Mouse (Mus musculus): ENCODE results near the gene Slc25a23.

The Slc25a23 gene

GRCm38 (mm10) chr17:57059486-57059977 is at the start of gene Slc25a23:
TSS of gene Slc25a23 (minus strand) at chr17:57059863.
- peak; percentile 66 for DNase-seq (ENCODE audit: low spot score)

- no peak for DNase-seq (ENCODE audit: low spot score)
Observed at GRCm38 (mm10) chr17:57108666-57109171, 49.1 kb upstream of the Slc25a23 start.

GRCm38 (mm10) chr17:57108040-57108665 is 48.5 kb upstream of the Slc25a23 start:
- DNase-seq (ENCODE audit: low spot score): no peak

GRCm38 (mm10) chr17:57107064-57107463 is 47.4 kb upstream of the Slc25a23 start:
- no peak for DNase-seq (ENCODE audit: low spot score)

GRCm38 (mm10) chr17:57106035-57106368 is 46.3 kb upstream of the Slc25a23 start:
- no peak for DNase-seq (ENCODE audit: low spot score)

GRCm38 (mm10) chr17:57105181-57106034 is 45.7 kb upstream of the Slc25a23 start, which contains the start of gene Tnfsf9:
TSS of gene Tnfsf9 (plus strand) at chr17:57105325.
- DNase-seq (ENCODE audit: low spot score): no peak

- DNase-seq (ENCODE audit: low spot score): no peak
Observed at GRCm38 (mm10) chr17:57104496-57104895, 44.8 kb upstream of the Slc25a23 start.

- DNase-seq (ENCODE audit: low spot score): no peak
Observed at GRCm38 (mm10) chr17:57102276-57102675, 42.6 kb upstream of the Slc25a23 start.

GRCm38 (mm10) chr17:57099629-57100325 is 40.1 kb upstream of the Slc25a23 start:
- no peak for DNase-seq (ENCODE audit: low spot score)

- DNase-seq (ENCODE audit: low spot score): no peak
Observed at GRCm38 (mm10) chr17:57098321-57098720, 38.7 kb upstream of the Slc25a23 start.

GRCm38 (mm10) chr17:57096623-57096920 is 36.9 kb upstream of the Slc25a23 start:
- DNase-seq (ENCODE audit: low spot score): peak; percentile 24

- DNase-seq (ENCODE audit: low spot score): peak; percentile 6
Observed at GRCm38 (mm10) chr17:57095855-57096622, 36.4 kb upstream of the Slc25a23 start.

- no peak for DNase-seq (ENCODE audit: low spot score)
Observed at GRCm38 (mm10) chr17:57094222-57094621, 34.6 kb upstream of the Slc25a23 start.

- DNase-seq (ENCODE audit: low spot score): no peak
Observed at GRCm38 (mm10) chr17:57087049-57087832, 27.6 kb upstream of the Slc25a23 start, which contains the start of gene Tubb4a. TSS of gene Tubb4a (minus strand) at chr17:57087782.

- no peak for DNase-seq (ENCODE audit: low spot score)
Observed at GRCm38 (mm10) chr17:57085970-57086757, 26.5 kb upstream of the Slc25a23 start.

- no peak for DNase-seq (ENCODE audit: low spot score)
Observed at GRCm38 (mm10) chr17:57082481-57082880, 22.8 kb upstream of the Slc25a23 start.

GRCm38 (mm10) chr17:57081234-57081842 is 21.7 kb upstream of the Slc25a23 start:
- DNase-seq (ENCODE audit: low spot score): no peak

GRCm38 (mm10) chr17:57079919-57080318 is 20.3 kb upstream of the Slc25a23 start:
- DNase-seq (ENCODE audit: low spot score): no peak

GRCm38 (mm10) chr17:57078336-57078735 is 18.7 kb upstream of the Slc25a23 start, which contains the start of gene Dennd1c:
TSS of gene Dennd1c (minus strand) at chr17:57078514.
- no peak for DNase-seq (ENCODE audit: low spot score)

- DNase-seq (ENCODE audit: low spot score): no peak
Observed at GRCm38 (mm10) chr17:57076916-57077315, 17.3 kb upstream of the Slc25a23 start.

Measured in ovary, adult 18-20 months (tissue).